Mouse (Mus musculus): Measurements from ENCODE around the gene Actc1.

The Actc1 gene

DNA sequence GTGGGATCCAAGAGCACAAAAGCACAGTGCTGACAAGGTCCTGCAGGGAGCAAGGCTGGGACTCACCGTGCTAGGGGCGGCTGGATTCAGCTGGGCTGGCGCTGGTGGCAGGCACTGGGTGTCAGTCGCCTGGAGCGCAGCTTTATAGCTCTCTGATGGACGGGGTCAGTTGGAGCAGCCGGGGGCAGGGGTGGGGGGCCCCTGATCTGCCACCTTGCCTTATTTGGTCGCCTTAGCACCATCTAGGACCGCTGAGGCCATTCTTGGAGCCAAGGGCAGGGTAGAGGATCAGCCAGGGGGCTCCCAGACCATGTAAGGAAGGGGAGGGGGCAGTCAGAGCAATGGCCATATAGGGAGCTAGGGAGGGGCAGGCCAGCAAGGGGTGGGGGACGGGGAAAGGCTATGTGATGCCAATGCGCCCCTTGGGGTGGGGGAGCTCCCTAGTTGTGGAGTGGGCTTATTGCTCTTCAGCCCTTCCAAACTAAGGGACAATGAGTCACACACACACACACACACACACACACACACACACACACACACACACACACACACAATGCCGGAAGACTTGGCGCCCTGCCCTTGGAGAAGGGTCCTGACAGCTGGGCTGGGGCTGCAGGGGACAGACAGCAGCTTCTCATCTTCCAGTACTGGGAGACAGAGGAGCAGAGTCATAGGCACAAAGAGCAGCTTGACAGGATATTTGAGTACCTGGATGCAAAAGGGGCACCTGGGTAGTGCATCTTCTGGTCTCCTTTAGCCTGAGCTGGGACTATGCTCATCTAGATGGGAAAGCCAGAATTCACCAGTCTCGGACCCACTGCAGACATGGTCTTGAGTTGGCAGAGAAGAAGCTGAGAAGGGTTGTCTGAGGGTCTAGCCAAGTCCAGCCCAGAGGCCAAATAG lies at the start of gene Actc1:
Actc1 (minus strand) TSS at position 853 of the 903 bp plus-strand sequence.
- no peak for DNase-seq (ENCODE audit: extremely low spot score, low spot score)

- DNase-seq (ENCODE audit: extremely low spot score, low spot score), result no peak
Observed at GRCm38 (mm10) chr2:114102471-114102870, 49.1 kb upstream of the Actc1 start.

GRCm38 (mm10) chr2:114100834-114101233 lies 47.5 kb upstream of the Actc1 start:
- DNase-seq (ENCODE audit: extremely low spot score, low spot score), result no peak

DNA sequence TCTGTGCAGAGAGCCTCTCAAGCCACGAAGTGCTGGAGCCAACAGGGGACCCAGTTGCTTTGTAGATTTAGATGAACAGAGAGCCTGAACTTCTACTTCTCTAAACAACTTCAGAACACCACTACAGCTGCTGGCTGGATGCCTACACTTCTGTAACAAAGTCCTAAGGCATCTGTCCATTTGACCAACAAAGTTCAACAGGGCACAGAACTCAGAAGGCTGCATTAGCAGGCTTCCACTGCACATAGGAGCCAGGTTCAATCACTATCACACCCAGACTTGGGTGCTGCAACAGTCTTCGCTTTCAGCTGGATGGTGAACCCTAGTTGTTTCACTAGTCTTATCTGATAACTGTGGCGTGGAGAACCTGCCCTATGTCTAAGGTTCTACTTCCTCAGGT lies 46.5 kb upstream of the Actc1 start:
- no peak for DNase-seq (ENCODE audit: extremely low spot score, low spot score)

DNA sequence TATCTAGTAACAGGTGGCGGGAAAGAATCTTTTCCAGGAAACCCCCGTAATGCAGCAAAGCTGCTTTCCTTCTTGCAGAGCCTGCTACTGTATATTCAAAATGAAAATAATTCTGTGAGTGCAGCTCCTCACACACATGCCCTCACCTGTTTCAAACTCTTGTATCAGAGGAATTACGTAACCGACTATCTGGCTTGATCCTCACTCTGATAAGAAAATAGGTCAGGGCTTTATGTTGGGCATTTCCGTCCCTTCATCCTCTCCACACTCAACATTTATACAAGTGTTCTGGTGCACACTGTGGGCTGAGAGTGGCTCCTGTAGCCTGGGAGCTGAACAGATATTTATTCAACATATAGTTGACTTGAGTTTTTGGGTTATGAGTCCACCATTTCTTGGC lies 45.8 kb upstream of the Actc1 start:
- no peak for DNase-seq (ENCODE audit: extremely low spot score, low spot score)

GRCm38 (mm10) chr2:114097627-114098026 lies 44.3 kb upstream of the Actc1 start:
- DNase-seq (ENCODE audit: extremely low spot score, low spot score), result no peak

DNA sequence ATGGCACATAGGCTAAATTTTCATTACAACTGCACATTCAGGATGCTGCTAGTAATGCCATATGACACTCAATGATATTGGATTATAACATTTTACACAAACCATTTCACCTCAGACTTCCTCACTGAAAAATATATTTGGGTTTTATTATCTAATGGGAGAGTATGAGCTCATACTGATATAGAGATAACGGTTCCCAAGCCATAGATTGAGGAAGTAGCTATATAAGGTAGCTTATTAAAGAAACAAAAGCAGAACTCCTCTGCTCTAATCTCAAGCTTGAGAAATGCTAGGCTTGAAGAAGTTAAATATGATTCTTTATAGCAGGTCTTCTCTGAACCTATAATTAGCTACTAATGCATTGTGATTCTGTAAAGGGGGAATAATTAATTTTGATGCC lies 43.2 kb upstream of the Actc1 start:
- DNase-seq (ENCODE audit: extremely low spot score, low spot score), result no peak

DNA sequence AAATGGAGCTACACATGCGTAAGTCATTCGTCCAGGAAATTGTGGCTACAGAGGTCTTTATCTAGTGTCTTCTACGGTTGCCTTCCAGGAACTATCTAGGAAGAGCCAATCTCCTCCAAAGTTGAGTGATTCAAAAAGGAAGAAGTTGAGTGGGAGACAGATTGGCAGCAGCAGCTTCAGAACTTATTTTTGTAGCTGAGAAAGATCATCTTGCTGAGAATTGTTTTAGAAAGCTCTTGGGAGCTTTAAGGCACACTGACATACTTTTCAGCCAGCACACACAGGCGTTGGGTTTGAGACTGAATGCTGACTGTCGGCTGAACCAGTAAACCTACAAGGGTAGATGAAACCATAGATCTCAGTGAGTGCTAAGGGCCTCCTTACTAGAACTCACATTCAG lies 42.0 kb upstream of the Actc1 start:
- no peak for DNase-seq (ENCODE audit: extremely low spot score, low spot score)

GRCm38 (mm10) chr2:114094696-114095095 lies 41.3 kb upstream of the Actc1 start:
- no peak for DNase-seq (ENCODE audit: extremely low spot score, low spot score)

GRCm38 (mm10) chr2:114093577-114093976 lies 40.2 kb upstream of the Actc1 start:
- no peak for DNase-seq (ENCODE audit: extremely low spot score, low spot score)

GRCm38 (mm10) chr2:114089862-114090261 lies 36.5 kb upstream of the Actc1 start:
- no peak for DNase-seq (ENCODE audit: extremely low spot score, low spot score)

GRCm38 (mm10) chr2:114087271-114087670 lies 33.9 kb upstream of the Actc1 start:
- DNase-seq (ENCODE audit: extremely low spot score, low spot score), result no peak

DNA sequence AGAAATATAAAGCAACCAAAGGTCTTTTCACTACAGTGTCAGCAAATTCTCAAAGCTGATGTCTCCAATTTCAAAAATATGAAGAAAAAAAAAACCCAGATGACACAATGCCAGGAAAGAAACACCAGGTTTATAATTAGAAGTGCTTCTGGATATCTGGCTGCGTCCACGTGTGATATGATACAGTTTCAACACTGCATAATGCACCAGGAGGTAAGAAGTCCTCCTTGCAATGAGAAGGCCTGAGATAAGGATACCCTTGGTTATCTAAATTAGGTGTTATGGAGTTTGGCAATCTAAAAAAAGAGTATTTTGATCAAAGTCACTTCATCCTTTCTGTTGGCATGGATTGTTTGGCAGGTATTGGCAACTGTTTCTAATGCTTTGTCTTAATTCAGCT lies 18.5 kb upstream of the Actc1 start:
- DNase-seq (ENCODE audit: extremely low spot score, low spot score), result no peak

- no peak for DNase-seq (ENCODE audit: extremely low spot score, low spot score)
Observed at GRCm38 (mm10) chr2:114066226-114066625, 12.9 kb upstream of the Actc1 start.

DNA sequence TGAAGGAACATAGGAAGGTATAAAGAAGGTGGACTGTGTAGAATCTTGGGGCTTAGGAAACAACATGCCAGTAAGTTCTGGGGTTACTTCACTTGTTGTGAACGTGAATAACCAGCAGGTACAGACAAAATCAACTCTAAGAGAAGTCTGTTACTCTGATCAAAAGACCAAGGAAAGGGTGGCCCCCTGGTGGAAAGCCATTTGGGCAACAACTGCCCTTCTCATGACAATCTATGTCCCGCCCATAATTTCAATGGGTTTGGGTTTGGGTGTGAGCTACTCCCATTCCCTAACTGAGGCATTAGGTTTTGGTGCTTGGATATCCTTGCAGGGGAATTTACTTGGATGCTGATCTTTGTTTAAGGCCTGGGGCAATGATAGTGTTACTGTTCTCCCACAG lies 10.7 kb upstream of the Actc1 start:
- DNase-seq (ENCODE audit: extremely low spot score, low spot score), result no peak

DNA sequence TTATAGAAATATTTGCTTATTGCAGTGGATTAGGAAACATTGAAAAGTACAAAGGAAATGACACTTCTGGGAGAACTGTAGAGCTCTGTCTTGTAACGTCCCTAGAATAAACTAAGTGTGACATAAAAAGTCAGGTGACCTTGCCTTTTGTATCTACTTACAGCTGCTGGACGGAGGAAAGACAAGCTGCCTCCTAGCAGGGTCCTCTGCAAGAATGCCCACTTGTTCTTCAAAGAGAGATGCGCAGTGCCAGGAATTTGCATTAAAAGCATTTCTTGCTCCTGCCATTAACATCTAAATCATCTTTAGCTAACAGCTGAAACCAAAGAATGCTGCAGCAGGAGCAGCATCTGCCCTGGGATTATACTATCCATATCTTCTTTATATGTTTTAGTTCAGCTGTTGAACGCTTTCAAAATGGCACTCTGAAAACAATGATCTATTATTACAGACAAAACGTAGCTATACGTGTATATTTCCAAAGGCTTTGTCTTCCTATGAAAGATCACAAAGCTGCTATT lies 6.8 kb upstream of the Actc1 start:
- DNase-seq (ENCODE audit: extremely low spot score, low spot score), result no peak

- no peak for DNase-seq (ENCODE audit: extremely low spot score, low spot score)
Observed at GRCm38 (mm10) chr2:114059608-114060007, 6.3 kb upstream of the Actc1 start.

DNA sequence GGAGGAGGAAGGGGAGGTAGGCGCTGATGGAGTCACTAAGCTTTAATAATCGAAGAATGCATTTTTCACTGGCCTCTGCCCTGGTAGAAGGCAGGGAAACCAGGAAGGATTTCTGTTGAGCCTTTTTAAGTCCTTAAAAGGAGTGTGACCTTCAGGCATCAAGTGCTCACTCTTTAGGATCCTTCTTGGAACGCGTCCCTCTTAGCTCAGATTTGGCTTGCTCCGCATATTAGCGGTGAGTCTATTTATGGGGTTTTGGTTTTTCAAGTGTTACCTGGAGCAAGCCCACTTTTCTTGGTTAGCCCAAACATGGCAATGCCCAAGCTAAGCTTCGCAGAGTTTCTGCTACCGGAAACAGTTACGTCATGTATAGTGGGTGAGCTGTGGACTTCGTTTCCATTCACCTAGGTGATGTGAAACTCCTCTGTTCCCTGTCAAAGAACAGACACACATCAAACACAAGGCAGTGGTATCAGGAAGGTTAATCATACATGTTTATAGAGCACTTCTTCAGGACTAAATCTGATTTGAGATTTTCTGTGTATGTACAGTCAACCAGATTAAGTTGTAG lies 5.0 kb upstream of the Actc1 start:
- no peak for DNase-seq (ENCODE audit: extremely low spot score, low spot score)

DNA sequence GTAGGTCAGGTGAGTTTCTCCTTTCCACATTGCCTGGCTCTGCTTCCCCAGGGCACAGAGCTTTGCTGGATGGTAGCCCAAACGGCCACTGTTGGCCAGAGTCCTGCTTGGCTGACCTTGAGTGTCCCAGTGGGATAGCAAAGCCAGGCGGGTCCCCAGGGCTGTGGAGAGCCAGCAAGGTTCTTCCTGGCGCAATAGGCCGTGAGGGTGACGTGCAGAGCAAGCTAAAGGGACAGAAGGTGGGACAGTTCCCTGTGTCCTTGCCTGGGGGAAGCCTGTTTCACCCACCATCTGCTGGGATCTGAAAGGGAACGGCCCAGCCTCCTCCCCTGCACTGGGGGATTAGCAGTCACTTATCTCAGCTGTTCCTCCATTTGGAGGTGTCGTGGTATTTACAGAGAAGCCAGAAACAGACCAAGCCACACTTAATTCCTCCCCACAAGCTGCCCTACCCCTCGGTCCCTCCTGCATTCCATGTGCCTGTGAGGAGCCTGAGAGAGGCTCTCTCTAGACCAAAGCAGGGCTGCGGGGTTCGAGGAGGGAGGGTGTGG lies 4.0 kb upstream of the Actc1 start:
- no peak for DNase-seq (ENCODE audit: extremely low spot score, low spot score)

GRCm38 (mm10) chr2:114054129-114054528 lies 781 bp upstream of the Actc1 start:
- DNase-seq (ENCODE audit: extremely low spot score, low spot score), result no peak

- no peak for DNase-seq (ENCODE audit: extremely low spot score, low spot score)
Observed at GRCm38 (mm10) chr2:114051871-114052241, 1.5 kb downstream of the Actc1 start.

- DNase-seq (ENCODE audit: extremely low spot score, low spot score), result no peak
Observed at GRCm38 (mm10) chr2:114051111-114051870, 2.1 kb downstream of the Actc1 start.
